Mouse (Mus musculus) liver, adult 2 months (tissue): ENCODE measurements at regions not wholly inside any gene's neighbourhood (a gene's known extent, or its start where the extent isn't known, plus 50 kb on each side); places are given as distances from the start of the nearest gene placed in this dataset.

Experiments used
- CTCF ChIP-seq: fragments of 200-500 bp; IDR thresholded peaks from 2 replicates; pipeline ENCODE4 v1.5.1; 2011; ENCODE audit warnings: low read depth, low read length, control low read depth
- POLR2A ChIP-seq: fragments of 200-500 bp; IDR thresholded peaks from 2 replicates; pipeline ENCODE4 v1.6.1; 2011; ENCODE audit warnings: low read length, control low read depth; ENCODE audit not compliant: insufficient read depth; ENCODE audit errors: extremely low read depth

DNA sequence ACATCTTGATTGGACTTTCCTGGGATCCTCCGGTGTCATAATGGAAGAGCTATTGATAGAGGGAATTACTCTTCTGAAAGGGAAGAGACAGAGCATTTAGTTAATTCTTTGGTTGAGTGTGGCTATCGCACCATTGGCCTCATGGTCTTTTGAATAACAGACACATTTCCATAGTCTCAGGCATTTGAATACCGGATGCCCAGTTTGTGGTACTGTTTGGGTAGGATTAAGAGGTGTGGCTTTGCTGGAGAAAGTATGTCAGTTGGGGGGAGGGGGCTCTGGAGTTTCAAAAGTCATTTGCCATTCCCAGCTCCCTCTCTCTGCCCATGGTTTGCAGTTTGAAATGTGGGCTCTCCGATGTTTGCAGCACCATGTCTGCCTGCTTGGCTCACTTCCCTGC is 139.4 kb upstream of the Smim15 start:
- no peak for TF ChIP-seq CTCF
- no peak for TF ChIP-seq POLR2A
